Mouse (Mus musculus) megakaryocyte, embryonic 14.5 days (primary cell): ENCODE measurements around the gene Iqce.

Source experiments
- FLI1 ChIP-seq: IDR thresholded peaks from 2 replicates; pipeline ENCODE4 v1.6.1; 2012; ENCODE audit warnings: low read length, inconsistent platforms, mixed read lengths
- GATA1 ChIP-seq: IDR thresholded peaks from 3 replicates; pipeline ENCODE4 v1.6.1; 2012; ENCODE audit warnings: mixed read lengths, low read length, inconsistent platforms, borderline replicate concordance

DNA sequence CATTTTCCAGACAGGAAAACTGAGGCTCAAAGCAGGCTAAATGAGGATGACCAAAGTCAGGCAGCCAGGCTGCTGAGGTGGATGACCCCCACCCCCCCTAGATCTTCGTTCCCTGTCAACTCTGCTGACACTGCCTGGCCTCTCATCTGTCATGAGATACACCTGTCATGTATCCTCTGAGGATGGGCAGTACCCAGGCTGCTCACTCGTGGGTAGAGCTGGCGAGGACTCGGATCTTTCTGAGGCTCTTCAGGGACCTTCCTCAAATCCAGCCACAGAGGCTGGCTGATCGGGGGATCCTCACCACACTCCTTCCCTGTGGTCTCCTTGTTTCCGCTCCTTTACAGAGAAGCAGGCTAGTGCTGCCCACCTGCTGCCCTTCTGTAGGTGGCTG lies 86.1 kb downstream of the Iqce start:
- TF ChIP-seq FLI1 (no peak), GATA1 (no peak)
